Mouse (Mus musculus): ENCODE data around the gene Svs3b. TPM values are rescaled to one million over a fixed set of nuclear protein-coding genes. Genes with fewer than 3 reads are reported as not detected.

The Svs3b gene
- not detected for polyA plus RNA-seq (2017; shearing (Covaris generic))

DNA sequence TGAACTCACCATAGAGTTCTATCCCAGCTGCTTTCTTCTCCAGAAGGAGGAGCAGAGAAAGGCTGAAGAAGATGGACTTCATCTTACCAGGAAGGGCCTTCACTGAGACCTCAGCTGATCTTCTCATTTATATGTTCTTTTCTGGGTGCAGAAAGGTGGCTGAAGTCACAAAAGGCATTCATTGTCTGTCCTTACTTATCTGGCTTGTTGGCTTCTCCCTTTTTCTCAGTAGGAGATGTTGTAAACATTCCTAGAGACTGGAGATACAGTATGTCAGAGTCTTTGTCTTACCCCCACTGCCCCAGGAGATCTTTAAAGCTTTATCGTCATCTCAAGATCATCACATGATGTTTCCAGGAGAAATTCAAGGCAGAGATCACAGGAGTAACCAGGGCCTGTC, at the start of gene Svs3b:
Gene Svs3b, minus strand, starts transcription at position 101 of the 400 bp plus-strand sequence.

GRCm38 (mm10) chr2:164288968-164289367, 32.5 kb upstream of the Svs3b start, which contains the start of gene Svs3a:
Svs3a (plus strand) TSS chr2:164289268.

GRCm38 (mm10) chr2:164278359-164278758, 21.9 kb upstream of the Svs3b start, which contains the start of gene Svs4:
Svs4 (minus strand) TSS chr2:164278459.

DNA sequence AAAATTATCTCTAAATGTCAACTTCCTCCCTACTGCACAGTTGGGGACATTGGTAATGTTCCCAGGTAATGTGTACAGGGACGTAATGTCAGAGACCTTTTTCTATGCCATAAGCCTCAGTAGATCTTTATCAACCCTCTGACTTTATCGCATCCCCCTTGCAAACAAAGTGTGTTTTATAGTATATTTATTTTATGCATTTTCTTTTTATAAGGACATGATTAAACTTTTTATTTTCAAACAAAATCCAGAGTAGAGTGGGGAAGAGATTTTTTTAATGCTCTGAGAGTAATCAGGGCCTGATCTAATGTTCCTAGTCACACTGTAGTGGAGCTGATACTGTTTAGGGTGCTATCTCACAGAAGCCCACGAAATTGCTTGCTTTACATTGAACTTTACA, 18.1 kb downstream of the Svs3b start, which contains the start of gene Svs2:
Gene Svs2, minus strand, starts transcription at position 101 of the 400 bp plus-strand sequence.

DNA sequence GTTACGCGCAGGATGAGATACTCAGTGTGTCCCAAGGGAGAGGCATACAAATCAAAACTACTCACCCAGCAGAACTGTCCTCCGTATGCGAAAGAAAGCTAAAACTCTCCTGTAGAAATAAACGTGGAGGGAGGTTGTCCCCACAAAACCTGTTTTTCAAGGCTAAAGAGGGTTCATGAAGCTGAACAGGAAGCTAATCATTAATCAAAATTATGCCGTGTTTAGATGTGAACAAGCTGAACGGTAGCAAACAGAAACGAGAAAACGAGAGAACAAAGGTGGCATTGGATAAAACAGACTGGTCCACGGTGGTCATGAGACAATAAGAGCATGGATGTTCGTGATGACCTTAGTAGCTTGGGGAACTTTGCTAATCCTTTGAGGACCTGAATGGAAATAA, 34.9 kb downstream of the Svs3b start, which contains the start of gene Wfdc15b:
Gene Wfdc15b, minus strand, starts transcription at position 139 of the 400 bp plus-strand sequence.

Other genes with a start within 250 kb of the Svs3b start
- 1.7 TPM for gene Pabpc1l, start 231.2 kb downstream of the Svs3b start, polyA plus RNA-seq (2017; shearing (Covaris generic))
- 314 TPM for gene Stk4, start 186.3 kb downstream of the Svs3b start, polyA plus RNA-seq (2017; shearing (Covaris generic))
- gene Tomm34, start 185.5 kb downstream of the Svs3b start, polyA plus RNA-seq (2017; shearing (Covaris generic)): 123 TPM
- gene Kcns1, start 85.5 kb downstream of the Svs3b start, polyA plus RNA-seq (2017; shearing (Covaris generic)): not detected
- not detected for gene Wfdc5, start 73.9 kb downstream of the Svs3b start, polyA plus RNA-seq (2017; shearing (Covaris generic))
- gene Wfdc12, start 66.0 kb downstream of the Svs3b start, polyA plus RNA-seq (2017; shearing (Covaris generic)): not detected
- not detected for gene Wfdc15a, start 56.5 kb downstream of the Svs3b start, polyA plus RNA-seq (2017; shearing (Covaris generic))
- gene Wfdc15b, start 35.0 kb downstream of the Svs3b start, polyA plus RNA-seq (2017; shearing (Covaris generic)): not detected
- not detected for gene Svs2, start 18.2 kb downstream of the Svs3b start, polyA plus RNA-seq (2017; shearing (Covaris generic))
- not detected for gene Svs4, start 21.8 kb upstream of the Svs3b start, polyA plus RNA-seq (2017; shearing (Covaris generic))
- gene Svs3a, start 32.6 kb upstream of the Svs3b start, polyA plus RNA-seq (2017; shearing (Covaris generic)): not detected
- gene Svs6, start 60.1 kb upstream of the Svs3b start, polyA plus RNA-seq (2017; shearing (Covaris generic)): not detected
- not detected for gene Svs5, start 76.1 kb upstream of the Svs3b start, polyA plus RNA-seq (2017; shearing (Covaris generic))
- 5.8 TPM for gene Slpi, start 132.5 kb upstream of the Svs3b start, polyA plus RNA-seq (2017; shearing (Covaris generic))
- not detected for gene Rbpjl, start 146.5 kb upstream of the Svs3b start, polyA plus RNA-seq (2017; shearing (Covaris generic))
- gene Matn4, start 148.5 kb upstream of the Svs3b start, polyA plus RNA-seq (2017; shearing (Covaris generic)): not detected
- 25.2 TPM for gene Sdc4, start 187.2 kb upstream of the Svs3b start, polyA plus RNA-seq (2017; shearing (Covaris generic))
- 18.6 TPM for gene Sys1, start 200.3 kb upstream of the Svs3b start, polyA plus RNA-seq (2017; shearing (Covaris generic))
- gene Gm20458, start 204.3 kb upstream of the Svs3b start, polyA plus RNA-seq (2017; shearing (Covaris generic)): not detected
- not detected for gene Trp53tg5, start 217.1 kb upstream of the Svs3b start, polyA plus RNA-seq (2017; shearing (Covaris generic))
- 4.5 TPM for gene Dbndd2, start 229.5 kb upstream of the Svs3b start, polyA plus RNA-seq (2017; shearing (Covaris generic))
- 38.2 TPM for gene Pigt, start 240.9 kb upstream of the Svs3b start, polyA plus RNA-seq (2017; shearing (Covaris generic))